Mouse (Mus musculus) brain, embryonic 14.5 days (tissue): Measurements from ENCODE around the gene Snf8.

Experiments used
- CTCF ChIP-seq: fragments of 200-500 bp; IDR thresholded peaks from 2 replicates; pipeline ENCODE4 v1.5.1; 2012; ENCODE audit warnings: inconsistent platforms, mild to moderate bottlenecking, moderate library complexity, borderline replicate concordance; ENCODE audit not compliant: insufficient read depth, insufficient read length; ENCODE audit errors: extremely low read depth
- POLR2A ChIP-seq: fragments of 200-500 bp; IDR thresholded peaks from 2 replicates; pipeline ENCODE4 v1.6.1; 2012; ENCODE audit warnings: mild to moderate bottlenecking, inconsistent platforms, borderline replicate concordance; ENCODE audit not compliant: poor library complexity, insufficient read depth, insufficient read length, severe bottlenecking; ENCODE audit errors: extremely low read depth

DNA sequence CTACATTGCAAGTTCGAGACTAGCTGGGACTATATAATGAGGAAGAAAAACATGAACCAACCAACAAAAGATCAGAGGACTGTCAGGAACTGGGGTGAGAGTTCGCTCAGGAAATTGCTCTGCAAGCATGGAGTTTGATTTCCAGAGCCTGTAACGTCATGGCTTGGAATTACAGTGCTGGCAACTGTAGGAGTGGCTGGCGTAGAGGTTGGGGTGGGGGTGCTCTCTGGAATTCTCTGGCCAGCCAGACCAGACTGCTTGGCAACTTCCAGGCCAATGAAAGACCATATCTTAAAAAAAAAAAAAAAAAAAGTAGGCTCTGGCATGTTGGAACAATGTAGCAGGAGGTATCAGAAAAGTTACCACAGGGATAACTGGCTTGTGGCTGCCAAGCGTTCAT, 46.1 kb downstream of the Snf8 start:
- TF ChIP-seq CTCF (no peak), POLR2A (no peak)
